Mouse (Mus musculus) liver, postnatal 0 days (tissue): ENCODE measurements around the gene Dlg2.

Experiments
- CTCF ChIP-seq: sonication (generic); IDR thresholded peaks from 2 replicates; pipeline ENCODE4 v1.5.1; 2016; ENCODE audit warnings: antibody characterized with exemption, low read depth
- EP300 ChIP-seq: IDR thresholded peaks from 2 replicates; pipeline ENCODE4 v1.6.1; 2016; ENCODE audit warnings: antibody characterized with exemption, low read depth, mild to moderate bottlenecking

DNA sequence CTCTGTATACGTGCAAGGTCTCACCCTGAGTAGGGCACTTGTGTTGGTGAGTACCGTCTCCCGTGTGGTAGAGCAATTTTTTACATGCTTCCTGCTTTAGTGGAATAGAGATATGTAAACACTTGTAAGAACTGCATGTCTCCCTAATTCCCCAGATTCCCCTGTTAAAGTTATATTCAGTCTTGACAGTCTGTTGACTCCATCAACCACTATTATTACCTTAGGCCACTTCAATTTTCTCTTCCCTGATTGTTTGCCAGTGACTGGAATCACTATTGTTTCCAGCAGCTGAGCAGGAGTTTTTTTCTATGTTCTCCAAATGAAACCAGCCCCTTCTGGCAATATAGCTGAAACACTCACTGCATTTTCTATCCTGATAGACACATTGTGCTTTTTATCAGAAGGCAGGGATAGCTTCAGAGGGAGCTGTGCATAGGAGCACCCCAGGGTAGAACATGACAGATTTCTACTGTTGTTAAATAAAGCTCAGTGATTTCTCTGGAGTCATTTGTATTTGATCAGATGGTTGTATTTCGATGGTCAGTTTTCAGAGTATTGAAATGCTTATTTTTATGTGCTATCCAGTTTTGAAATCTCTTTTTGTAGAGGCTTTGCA, 1314.6 kb downstream of the Dlg2 start:
- TF ChIP-seq CTCF (no peak), EP300 (no peak)
